Mouse (Mus musculus): ENCODE results near the gene Zcwpw1. TPM values are rescaled to one million over a fixed set of nuclear protein-coding genes. Genes with fewer than 3 reads are reported as not detected.

The Zcwpw1 gene
- polyA plus RNA-seq, 1 experiment = 2.2 TPM

DNA sequence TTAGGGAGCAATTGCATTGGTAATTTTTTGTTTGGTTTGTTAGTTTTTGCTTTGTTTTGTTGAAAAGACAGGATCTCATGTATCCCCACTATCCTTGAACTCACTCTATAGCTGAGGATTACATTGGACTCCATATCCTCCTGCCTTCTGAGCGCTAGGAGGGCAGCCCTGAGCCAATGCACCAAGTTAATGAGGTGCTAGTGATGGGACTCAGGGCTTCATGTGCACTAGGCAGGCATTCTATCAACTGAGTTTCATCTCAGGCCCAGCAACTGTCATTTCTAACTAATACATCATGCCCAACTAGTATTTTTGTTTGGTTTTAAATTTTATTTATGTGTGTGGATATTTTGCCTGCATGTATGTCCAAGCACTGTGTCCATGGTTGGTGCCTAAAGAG is 18.6 kb downstream of the Zcwpw1 start:
- H3K79me2 ChIP-seq (ENCODE audit: control insufficient read depth, insufficient read depth) = no peaks in the 10 kb centered on the region

DNA sequence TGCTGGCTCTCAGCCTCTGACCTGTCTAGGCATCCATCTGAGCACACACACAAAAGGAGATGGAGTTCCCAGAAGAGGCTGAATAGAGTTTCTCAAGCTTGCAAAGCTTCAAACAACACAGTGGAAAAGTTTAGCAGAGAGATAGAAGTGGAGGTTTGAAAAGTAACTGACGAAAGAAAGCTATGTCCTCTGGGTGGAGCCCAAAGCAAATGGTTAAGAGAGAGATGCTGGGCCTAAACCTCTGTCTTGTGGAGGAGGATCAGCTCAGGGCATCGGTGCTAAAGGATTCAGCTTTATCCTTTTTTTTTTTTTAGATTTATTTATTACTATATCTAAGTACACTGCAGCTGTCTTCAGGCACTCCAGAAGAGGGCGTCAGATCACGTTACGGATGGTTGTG is 20.7 kb downstream of the Zcwpw1 start:
- Histone ChIP-seq H3ac (ENCODE audit: control insufficient read depth, insufficient read length) (no peak overlapping the region), H3K36me3 (ENCODE audit: control insufficient read depth, insufficient read depth) (no peaks in the 10 kb centered on the region), H3K4me2 (ENCODE audit: low read depth) (no peak overlapping the region), H3K79me2 (ENCODE audit: control insufficient read depth, insufficient read depth) (no peaks in the 10 kb centered on the region), H3K4me3 (no peak overlapping the region), H3K27me3 (ENCODE audit: control insufficient read depth, insufficient read depth, insufficient read length) (no peaks in the 10 kb centered on the region)
- no peak for TF ChIP-seq MYOD1 (IDR thresholded peaks at IDR 0.05; ENCODE audit: control insufficient read depth in 1 of 3, insufficient read length in 2 of 3, low read depth in 2 of 3)
- no peak for TF ChIP-seq TCF3 (IDR thresholded peaks at IDR 0.05; ENCODE audit: insufficient read length, low read depth)
- no peak for TF ChIP-seq E2F4 (IDR thresholded peaks at IDR 0.05; ENCODE audit: insufficient read depth)
- TF ChIP-seq USF1 (IDR thresholded peaks at IDR 0.05; ENCODE audit: low read depth) = no peak
- TF ChIP-seq TCF12 (IDR thresholded peaks at IDR 0.05; ENCODE audit: insufficient read depth, poor library complexity, severe bottlenecking) = no peak
- no peak for TF ChIP-seq POLR2AphosphoS2 (IDR thresholded peaks at IDR 0.05; ENCODE audit: insufficient read length, low read depth)
- TF ChIP-seq MAX (IDR thresholded peaks at IDR 0.05; ENCODE audit: low read depth) = no peak
- TF ChIP-seq REST (IDR thresholded peaks at IDR 0.05; ENCODE audit: insufficient read depth, insufficient read length) = no peak
- no peak for TF ChIP-seq SRF (IDR thresholded peaks at IDR 0.05; ENCODE audit: control insufficient read depth, insufficient read length, low read depth)
- TF ChIP-seq POLR2A (IDR thresholded peaks at IDR 0.05; ENCODE audit: insufficient read length, low read depth) = no peak
- TF ChIP-seq MYOG (IDR thresholded peaks at IDR 0.05; ENCODE audit: control insufficient read depth in 1 of 3, insufficient read depth in 1 of 3, insufficient read length in 2 of 3, low read depth in 2 of 3) = no peak
- TF ChIP-seq CEBPB (IDR thresholded peaks at IDR 0.05; ENCODE audit: insufficient read depth, poor library complexity, severe bottlenecking) = no peak

More for the DNA sequence above, 18.6 kb downstream of the Zcwpw1 start:
- no peaks in the 10 kb centered on the region for H3K36me3 ChIP-seq (ENCODE audit: control insufficient read depth, insufficient read depth)
- H3K4me3 ChIP-seq = no peak overlapping the region
- no peak for TF ChIP-seq POLR2A (IDR thresholded peaks at IDR 0.05; ENCODE audit: insufficient read length, low read depth)
- TF ChIP-seq TCF3 (IDR thresholded peaks at IDR 0.05; ENCODE audit: insufficient read length, low read depth) = no peak
- no peak for TF ChIP-seq CEBPB (IDR thresholded peaks at IDR 0.05; ENCODE audit: insufficient read depth, poor library complexity, severe bottlenecking)
- no peak for TF ChIP-seq MAX (IDR thresholded peaks at IDR 0.05; ENCODE audit: low read depth)
- TF ChIP-seq MYOD1 (IDR thresholded peaks at IDR 0.05; ENCODE audit: control insufficient read depth in 1 of 3, insufficient read length in 2 of 3, low read depth in 2 of 3) = no peak
- TF ChIP-seq REST (IDR thresholded peaks at IDR 0.05; ENCODE audit: insufficient read depth, insufficient read length) = no peak
- no peak for TF ChIP-seq MYOG (IDR thresholded peaks at IDR 0.05; ENCODE audit: control insufficient read depth in 1 of 3, insufficient read depth in 1 of 3, insufficient read length in 2 of 3, low read depth in 2 of 3)
- no peak for TF ChIP-seq USF1 (IDR thresholded peaks at IDR 0.05; ENCODE audit: low read depth)
- TF ChIP-seq E2F4 (IDR thresholded peaks at IDR 0.05; ENCODE audit: insufficient read depth) = no peak
- no peak for TF ChIP-seq POLR2AphosphoS2 (IDR thresholded peaks at IDR 0.05; ENCODE audit: insufficient read length, low read depth)
- TF ChIP-seq TCF12 (IDR thresholded peaks at IDR 0.05; ENCODE audit: insufficient read depth, poor library complexity, severe bottlenecking) = no peak
- no peak for TF ChIP-seq SRF (IDR thresholded peaks at IDR 0.05; ENCODE audit: control insufficient read depth, insufficient read length, low read depth)
- no peaks in the 10 kb centered on the region for H3K27me3 ChIP-seq (ENCODE audit: control insufficient read depth, insufficient read depth, insufficient read length)
- H3K4me2 ChIP-seq (ENCODE audit: low read depth) = no peak overlapping the region
- H3ac ChIP-seq (ENCODE audit: control insufficient read depth, insufficient read length) = no peak overlapping the region

DNA sequence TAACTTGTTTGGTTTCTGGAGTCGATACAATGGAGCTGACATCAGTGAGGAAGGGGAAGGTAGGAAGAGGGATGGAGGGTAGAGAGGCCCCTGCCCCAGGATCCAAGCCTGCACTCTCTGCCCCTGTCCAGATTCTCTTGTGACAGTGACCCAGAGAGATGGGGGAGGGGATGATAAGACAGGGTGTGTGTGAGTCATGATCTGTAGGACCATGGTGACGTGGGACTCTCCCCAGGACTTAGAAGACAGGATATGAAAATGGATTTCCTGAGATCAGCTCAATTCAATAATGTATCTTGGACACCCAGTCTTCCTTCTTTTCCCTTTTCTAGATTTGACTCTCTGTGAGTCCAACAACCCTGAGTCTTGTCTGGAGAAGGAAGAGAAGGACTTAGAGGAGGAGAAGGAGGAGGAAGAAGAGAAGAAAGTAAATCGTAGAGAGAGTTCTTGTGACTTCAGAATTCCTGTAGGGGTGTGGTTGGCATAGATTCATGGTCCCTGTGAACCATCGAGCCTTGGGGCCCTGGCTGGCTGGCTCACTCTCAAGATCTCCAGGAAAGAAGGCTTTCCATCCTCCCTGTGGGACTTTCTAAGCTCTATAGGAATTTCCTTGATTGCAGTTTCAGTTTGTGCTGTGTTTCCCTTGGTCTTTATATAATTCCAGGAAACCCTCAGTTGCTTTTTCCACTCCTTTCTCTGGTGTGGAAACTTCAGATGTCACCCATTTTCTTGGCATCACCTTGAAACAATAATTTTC is 30.0 kb downstream of the Zcwpw1 start:
- peak overlapping the region; percentile 21 for H3K4me2 ChIP-seq (ENCODE audit: low read depth)
- H3K4me3 ChIP-seq = no peak overlapping the region
- TF ChIP-seq TCF12 (IDR thresholded peaks at IDR 0.05; ENCODE audit: insufficient read depth, poor library complexity, severe bottlenecking) = no peak
- no peak for TF ChIP-seq TCF3 (IDR thresholded peaks at IDR 0.05; ENCODE audit: insufficient read length, low read depth)
- no peak for TF ChIP-seq MAX (IDR thresholded peaks at IDR 0.05; ENCODE audit: low read depth)
- no peak for TF ChIP-seq POLR2AphosphoS2 (IDR thresholded peaks at IDR 0.05; ENCODE audit: insufficient read length, low read depth)
- no peak for TF ChIP-seq POLR2A (IDR thresholded peaks at IDR 0.05; ENCODE audit: insufficient read length, low read depth)
- peaks cover 4% of the 10 kb centered on the region for H3K27me3 ChIP-seq (ENCODE audit: control insufficient read depth, insufficient read depth, insufficient read length)
- H3K36me3 ChIP-seq (ENCODE audit: control insufficient read depth, insufficient read depth) = no peaks in the 10 kb centered on the region
- H3K79me2 ChIP-seq (ENCODE audit: control insufficient read depth, insufficient read depth) = no peaks in the 10 kb centered on the region
- H3ac ChIP-seq (ENCODE audit: control insufficient read depth, insufficient read length) = no peak overlapping the region

DNA sequence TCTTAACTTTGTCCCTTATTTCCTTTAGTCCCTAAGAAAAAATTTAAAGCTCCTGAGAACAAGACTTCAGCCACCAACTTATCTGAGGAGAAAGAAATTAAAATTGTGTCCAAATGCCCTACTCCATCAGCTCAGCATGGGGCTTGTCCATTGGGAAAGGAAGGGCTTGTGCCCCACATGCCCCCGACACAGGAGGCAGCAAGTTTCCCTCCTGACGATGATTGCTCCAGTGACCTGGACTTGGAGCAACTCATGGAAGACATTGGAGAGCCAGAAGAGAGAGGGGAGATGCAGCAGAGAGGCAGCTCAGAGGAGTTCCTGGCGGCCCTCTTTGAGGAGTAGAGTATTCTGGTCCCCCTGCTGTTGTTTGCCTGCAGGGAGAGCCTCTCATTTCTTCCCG is 34.5 kb downstream of the Zcwpw1 start:
- Histone ChIP-seq H3K36me3 (ENCODE audit: control insufficient read depth, insufficient read depth) (no peaks in the 10 kb centered on the region), H3K79me2 (ENCODE audit: control insufficient read depth, insufficient read depth) (no peaks in the 10 kb centered on the region), H3K4me3 (no peak overlapping the region), H3K27me3 (ENCODE audit: control insufficient read depth, insufficient read depth, insufficient read length) (peaks cover 11% of the 10 kb centered on the region), H3K4me2 (ENCODE audit: low read depth) (no peak overlapping the region), H3ac (ENCODE audit: control insufficient read depth, insufficient read length) (no peak overlapping the region)
- TF ChIP-seq MYOD1 (IDR thresholded peaks at IDR 0.05; ENCODE audit: control insufficient read depth in 1 of 3, insufficient read length in 2 of 3, low read depth in 2 of 3) = no peak
- no peak for TF ChIP-seq MYOG (IDR thresholded peaks at IDR 0.05; ENCODE audit: control insufficient read depth in 1 of 3, insufficient read depth in 1 of 3, insufficient read length in 2 of 3, low read depth in 2 of 3)
- no peak for TF ChIP-seq REST (IDR thresholded peaks at IDR 0.05; ENCODE audit: insufficient read depth, insufficient read length)
- no peak for TF ChIP-seq POLR2A (IDR thresholded peaks at IDR 0.05; ENCODE audit: insufficient read length, low read depth)
- no peak for TF ChIP-seq TCF3 (IDR thresholded peaks at IDR 0.05; ENCODE audit: insufficient read length, low read depth)
- no peak for TF ChIP-seq CEBPB (IDR thresholded peaks at IDR 0.05; ENCODE audit: insufficient read depth, poor library complexity, severe bottlenecking)
- TF ChIP-seq E2F4 (IDR thresholded peaks at IDR 0.05; ENCODE audit: insufficient read depth) = no peak
- TF ChIP-seq USF1 (IDR thresholded peaks at IDR 0.05; ENCODE audit: low read depth) = no peak

DNA sequence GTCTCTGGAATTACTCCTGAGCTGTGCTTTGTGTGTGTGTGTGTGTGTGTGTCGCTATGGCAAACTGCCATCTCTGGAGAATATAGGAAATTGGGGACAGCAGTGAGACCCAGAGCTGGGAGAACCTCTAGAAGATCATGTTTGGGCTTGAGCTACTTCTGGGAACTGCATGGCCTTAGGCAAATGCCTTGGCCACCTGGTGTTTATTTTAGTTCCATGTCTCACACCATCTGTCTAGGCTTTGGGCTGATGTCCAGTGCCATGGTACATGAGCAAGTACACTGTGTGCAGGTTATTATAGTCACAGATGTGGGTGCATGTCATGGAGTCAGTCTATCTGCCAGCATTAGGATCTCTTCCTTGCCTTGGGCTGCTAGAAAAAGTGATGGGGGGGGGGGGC is 35.0 kb downstream of the Zcwpw1 start:
- Histone ChIP-seq H3K27me3 (ENCODE audit: control insufficient read depth, insufficient read depth, insufficient read length) (peaks cover 11% of the 10 kb centered on the region), H3K79me2 (ENCODE audit: control insufficient read depth, insufficient read depth) (no peaks in the 10 kb centered on the region), H3K4me3 (no peak overlapping the region), H3K4me2 (ENCODE audit: low read depth) (no peak overlapping the region), H3K36me3 (ENCODE audit: control insufficient read depth, insufficient read depth) (no peaks in the 10 kb centered on the region), H3ac (ENCODE audit: control insufficient read depth, insufficient read length) (no peak overlapping the region)
- TF ChIP-seq MYOD1 (IDR thresholded peaks at IDR 0.05; ENCODE audit: control insufficient read depth in 1 of 3, insufficient read length in 2 of 3, low read depth in 2 of 3) (peak; percentile 19 to 57 (median 28)), TCF12 (IDR thresholded peaks at IDR 0.05; ENCODE audit: insufficient read depth, poor library complexity, severe bottlenecking) (no peak), USF1 (IDR thresholded peaks at IDR 0.05; ENCODE audit: low read depth) (no peak), MYOG (IDR thresholded peaks at IDR 0.05; ENCODE audit: control insufficient read depth in 1 of 3, insufficient read depth in 1 of 3, insufficient read length in 2 of 3, low read depth in 2 of 3) (peak in 1 of 3 experiments; percentile 42), POLR2AphosphoS2 (IDR thresholded peaks at IDR 0.05; ENCODE audit: insufficient read length, low read depth) (no peak), MAX (IDR thresholded peaks at IDR 0.05; ENCODE audit: low read depth) (no peak)
